Comparison of ENCODE assay signal across 15 mouse cellular contexts in genomic region chr11:40286391-40286790, GRCm38 (mm10).
"Had no signal": no experiment of that assay in that cellular context is flagged by ENCODE, and none has a peak within 500 bp of the region (broad histone marks: within the 10 kb centered on the region; RNA-seq: fewer than 3 reads in every experiment).

No protein-coding gene starts in this region.

- H3K36me3 ChIP-seq: limb, embryonic 12.5 days; liver, embryonic 13.5 days; lung, embryonic 15.5 days; neural tube, embryonic 13.5 days; stomach, embryonic 15.5 days had no signal

- H3K4me1 ChIP-seq: limb, embryonic 12.5 days; liver, embryonic 13.5 days; lung, embryonic 15.5 days; stomach, embryonic 15.5 days had no signal

- ATAC-seq: liver, postnatal 0 days had no signal

- H3K4me3 ChIP-seq: layer of hippocampus, adult 2 months; limb, embryonic 12.5 days; liver, embryonic 13.5 days; lung, embryonic 15.5 days; neural tube, embryonic 13.5 days; stomach, embryonic 15.5 days had no signal

- DNase-seq: kidney, adult 18-20 months; kidney, postnatal 10 days; kidney, postnatal 4 days; liver; liver, embryonic 13.5 days; liver, postnatal 0 days; lung, postnatal 14 days; right cerebral cortex, postnatal 14 days; thymus, adult 2 months; thymus, postnatal 25 days had no signal

- H3K4me2 ChIP-seq: limb, embryonic 12.5 days; liver, embryonic 13.5 days; lung, embryonic 15.5 days; neural tube, embryonic 13.5 days; stomach, embryonic 15.5 days had no signal

- H3K9me3 ChIP-seq: limb, embryonic 12.5 days; liver, embryonic 13.5 days; lung, embryonic 15.5 days; neural tube, embryonic 13.5 days; stomach, embryonic 15.5 days had no signal

- H3K27me3 ChIP-seq: limb, embryonic 12.5 days; liver, embryonic 13.5 days; lung, embryonic 15.5 days; neural tube, embryonic 13.5 days; stomach, embryonic 15.5 days had no signal

- H3K27ac ChIP-seq: layer of hippocampus, adult 2 months; limb, embryonic 12.5 days; liver, embryonic 13.5 days; lung, embryonic 15.5 days; neural tube, embryonic 13.5 days; stomach, embryonic 15.5 days had no signal

- H3K9ac ChIP-seq: limb, embryonic 12.5 days; liver, embryonic 13.5 days; liver, postnatal 0 days; lung, embryonic 15.5 days; neural tube, embryonic 13.5 days; stomach, embryonic 15.5 days had no signal
